Mouse (Mus musculus): ENCODE measurements around the gene Olfr316.
"Not testable (repeated sequence)": the region's sequence is repeated elsewhere in the genome, so short reads cannot be mapped to it uniquely, and the experiment has no call there.

Gene Olfr316

GRCm38 (mm10) chr11:58752434-58752833 lies at the start of gene Olfr316:
Olfr316 (plus strand) TSS chr11:58752734.
- DNase-seq (ENCODE audit: extremely low read depth, low read depth, low spot score) = no peak

GRCm38 (mm10) chr11:58709086-58709485 lies 43.4 kb upstream of the Olfr316 start:
- no peak for DNase-seq (ENCODE audit: extremely low read depth, low read depth, low spot score)

GRCm38 (mm10) chr11:58717723-58718122 lies 34.8 kb upstream of the Olfr316 start:
- not testable (repeated sequence) for DNase-seq (ENCODE audit: extremely low read depth, low read depth, low spot score)

GRCm38 (mm10) chr11:58719701-58720100 lies 32.8 kb upstream of the Olfr316 start:
- no peak for DNase-seq (ENCODE audit: extremely low read depth, low read depth, low spot score)

GRCm38 (mm10) chr11:58723914-58724313 lies 28.6 kb upstream of the Olfr316 start, which contains the start of gene Olfr318:
Olfr318 (minus strand) TSS chr11:58724014.
- DNase-seq (ENCODE audit: extremely low read depth, low read depth, low spot score) = no peak

- DNase-seq (ENCODE audit: extremely low read depth, low read depth, low spot score) = not testable (repeated sequence)
Observed at GRCm38 (mm10) chr11:58727896-58728650, 24.5 kb upstream of the Olfr316 start.

- no peak for DNase-seq (ENCODE audit: extremely low read depth, low read depth, low spot score)
Observed at GRCm38 (mm10) chr11:58733372-58733771, 19.2 kb upstream of the Olfr316 start.

- no peak for DNase-seq (ENCODE audit: extremely low read depth, low read depth, low spot score)
Observed at GRCm38 (mm10) chr11:58738792-58739262, 13.7 kb upstream of the Olfr316 start, which contains the start of gene Olfr317. Olfr317 (minus strand) TSS chr11:58739212.

- DNase-seq (ENCODE audit: extremely low read depth, low read depth, low spot score) = not testable (repeated sequence)
Observed at GRCm38 (mm10) chr11:58751096-58751495, 1.4 kb upstream of the Olfr316 start.

GRCm38 (mm10) chr11:58772888-58773287 lies 20.4 kb downstream of the Olfr316 start, which contains the start of gene Olfr315:
Olfr315 (plus strand) TSS chr11:58773188.
- DNase-seq (ENCODE audit: extremely low read depth, low read depth, low spot score) = no peak

GRCm38 (mm10) chr11:58782480-58783089 lies 30.1 kb downstream of the Olfr316 start, which contains the start of gene Olfr314:
Olfr314 (plus strand) TSS chr11:58782952.
- no peak for DNase-seq (ENCODE audit: extremely low read depth, low read depth, low spot score)

GRCm38 (mm10) chr11:58784182-58784581 lies 31.6 kb downstream of the Olfr316 start:
- no peak for DNase-seq (ENCODE audit: extremely low read depth, low read depth, low spot score)

GRCm38 (mm10) chr11:58787651-58788050 lies 35.1 kb downstream of the Olfr316 start:
- DNase-seq (ENCODE audit: extremely low read depth, low read depth, low spot score) = no peak

GRCm38 (mm10) chr11:58788346-58788745 lies 35.8 kb downstream of the Olfr316 start:
- DNase-seq (ENCODE audit: extremely low read depth, low read depth, low spot score) = no peak

GRCm38 (mm10) chr11:58789532-58789931 lies 37.0 kb downstream of the Olfr316 start:
- DNase-seq (ENCODE audit: extremely low read depth, low read depth, low spot score) = no peak

- no peak for DNase-seq (ENCODE audit: extremely low read depth, low read depth, low spot score)
Observed at GRCm38 (mm10) chr11:58790053-58790452, 37.5 kb downstream of the Olfr316 start.

GRCm38 (mm10) chr11:58790646-58791045 lies 38.1 kb downstream of the Olfr316 start:
- no peak for DNase-seq (ENCODE audit: extremely low read depth, low read depth, low spot score)

GRCm38 (mm10) chr11:58795856-58796255 lies 43.3 kb downstream of the Olfr316 start:
- DNase-seq (ENCODE audit: extremely low read depth, low read depth, low spot score) = no peak

- DNase-seq (ENCODE audit: extremely low read depth, low read depth, low spot score) = no peak
Observed at GRCm38 (mm10) chr11:58796850-58797249, 44.3 kb downstream of the Olfr316 start.

GRCm38 (mm10) chr11:58799747-58800146 lies 47.2 kb downstream of the Olfr316 start:
- DNase-seq (ENCODE audit: extremely low read depth, low read depth, low spot score) = no peak

- DNase-seq (ENCODE audit: extremely low read depth, low read depth, low spot score) = no peak
Observed at GRCm38 (mm10) chr11:58801558-58802228, 49.2 kb downstream of the Olfr316 start, which contains the start of gene Fam183b. Fam183b (minus strand) TSS chr11:58801960.

Data from fat pad, adult 2 months (tissue).